Comparison of ENCODE assay signal across 15 mouse cellular contexts in the genomic region with DNA sequence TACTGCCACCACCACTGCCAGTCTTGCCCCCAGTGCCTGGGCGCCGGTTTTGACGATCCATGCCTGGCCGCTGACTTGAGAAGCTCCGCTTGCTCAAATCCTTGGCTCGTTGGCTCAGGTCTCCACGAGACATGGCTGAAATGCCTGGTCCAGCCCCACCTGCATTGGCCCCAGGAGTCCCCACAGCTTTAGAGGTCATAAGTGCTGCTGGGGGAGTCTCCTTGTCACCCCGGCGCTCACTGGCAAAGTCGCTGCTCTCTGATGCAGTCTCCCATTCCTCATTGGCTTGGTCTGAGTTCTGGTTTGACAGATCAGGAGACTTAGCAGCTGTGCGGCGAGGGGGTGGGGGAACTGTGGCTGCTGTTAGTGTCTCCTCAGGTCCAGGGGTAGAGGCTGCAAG. TPM values are rescaled to one million over a fixed set of nuclear protein-coding genes. Genes with fewer than 3 reads are reported as not detected.
"Had no signal": no experiment of that assay in that cellular context is flagged by ENCODE, and none has a peak within 500 bp of the region (broad histone marks: within the 10 kb centered on the region; RNA-seq: fewer than 3 reads in every experiment).

No protein-coding gene starts in this region.

- ATAC-seq: intestine, postnatal 0 days had no signal

- H3K27me3 ChIP-seq: megakaryocyte, embryonic 14.5 days; neural tube, embryonic 12.5 days had no signal

- H3K4me2 ChIP-seq: liver, embryonic 11.5 days; lung, embryonic 14.5 days; neural tube, embryonic 12.5 days had no signal

- H3K9me3 ChIP-seq: megakaryocyte, embryonic 14.5 days; neural tube, embryonic 12.5 days had no signal

- H3K4me3 ChIP-seq: megakaryocyte, embryonic 14.5 days; neural tube, embryonic 12.5 days had no signal

- H3K27ac ChIP-seq: macrophage; neural tube, embryonic 12.5 days had no signal

- H3K4me1 ChIP-seq: neural tube, embryonic 12.5 days had no signal

- DNase-seq: kidney, adult 8-10 months; kidney, postnatal 36 days; layer of hippocampus, adult 9-11 months; layer of hippocampus, postnatal 36 days; lung, embryonic 14.5 days; lung, postnatal 10 days; midbrain, embryonic 14.5 days; retina, postnatal 1 day; right cerebral cortex, postnatal 4 days; spleen, adult 18-20 months had no signal

- H3K9ac ChIP-seq: lung, embryonic 14.5 days; neural tube, embryonic 12.5 days had no signal

RNA-seq across cellular contexts. Expression of a gene that starts 23.6 kb away (rescaled TPM):
- polyA plus RNA-seq: macrophage had no signal
